Mouse (Mus musculus): ENCODE data around the gene Zdhhc5.
"Not testable (repeated sequence)": the region's sequence is repeated elsewhere in the genome, so short reads cannot be mapped to it uniquely, and the experiment has no call there.

Zdhhc5 gene

DNA sequence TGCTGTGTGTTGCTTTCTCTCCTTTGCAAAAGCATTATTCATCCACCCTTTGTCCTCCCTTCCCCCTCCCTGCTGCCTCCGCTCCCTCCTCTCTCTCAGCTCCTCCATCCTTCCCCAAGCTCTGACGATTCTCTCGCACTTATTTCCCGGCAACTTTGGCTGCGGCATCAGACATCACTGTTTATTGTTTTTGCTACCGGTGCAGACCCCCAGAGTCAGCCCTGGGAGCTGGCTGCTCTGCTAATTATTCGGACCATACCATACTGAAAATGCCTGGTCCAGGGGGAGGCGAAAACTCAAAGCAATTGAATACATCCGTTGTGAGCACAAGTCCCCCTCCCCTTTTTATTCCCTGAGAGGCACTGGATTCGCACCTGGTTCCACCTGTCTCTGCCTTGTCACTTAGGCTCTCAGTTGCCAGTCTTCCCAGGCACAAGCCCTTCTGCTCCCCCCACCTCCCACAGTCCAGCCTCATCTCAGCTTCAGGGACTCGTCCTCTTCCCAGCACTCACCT, 19.4 kb upstream of the Zdhhc5 start:
- no peak for DNase-seq

DNA sequence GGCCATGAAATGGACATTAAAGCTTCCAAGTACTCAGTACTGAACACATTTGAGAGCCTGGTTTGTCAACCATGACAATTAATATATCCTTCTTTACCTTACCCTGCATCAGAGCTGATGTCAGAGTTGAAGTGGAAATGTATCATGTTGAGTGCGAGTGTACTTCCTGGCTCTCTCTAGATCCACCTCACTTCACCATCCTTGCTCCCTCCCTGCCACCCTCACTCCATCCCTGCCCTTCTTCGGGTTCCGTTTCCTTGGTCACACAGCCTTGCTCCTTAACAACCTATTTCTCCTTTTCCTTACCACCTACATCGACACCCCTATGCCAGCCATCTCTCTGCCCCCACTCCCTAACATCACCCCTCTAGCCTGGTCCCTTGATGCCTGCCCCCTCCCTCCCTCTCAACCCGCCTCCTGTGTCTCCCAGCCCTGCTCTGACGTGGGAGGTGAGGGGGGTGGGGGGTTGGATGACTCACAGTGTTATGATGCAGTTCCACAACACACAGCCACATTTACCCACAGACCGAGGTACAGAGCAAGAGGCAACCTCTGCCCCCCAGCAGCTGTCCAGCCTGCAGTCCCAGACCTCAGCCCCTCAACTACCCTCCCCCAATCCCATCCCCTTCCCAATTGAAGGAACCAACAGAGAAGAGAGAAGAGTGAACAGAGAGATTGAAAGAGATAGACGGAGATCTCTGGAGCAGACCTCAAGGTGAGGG, 18.8 kb upstream of the Zdhhc5 start, which contains the start of gene Ypel4:
Gene Ypel4 (plus strand): TSS at position 480 of the 722 bp plus-strand sequence.
- no peak for DNase-seq

DNA sequence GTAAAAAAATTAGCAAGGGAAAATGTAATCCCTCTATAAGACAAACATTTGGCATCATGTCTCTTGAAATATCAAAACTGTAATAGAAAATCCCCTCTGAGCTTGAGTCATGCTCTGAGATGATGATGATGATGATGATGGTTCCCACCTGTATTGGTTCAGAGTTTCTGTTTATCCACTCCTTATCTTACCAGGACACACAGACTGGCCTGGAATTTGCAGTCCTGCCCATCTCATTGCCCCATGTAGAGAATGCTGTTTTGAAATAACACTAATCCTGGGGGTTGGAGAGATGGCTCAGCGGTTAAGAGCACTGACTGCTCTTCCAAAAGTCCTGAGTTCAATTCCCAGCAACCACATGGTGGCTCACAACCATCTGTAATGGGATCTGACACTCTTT, 17.4 kb upstream of the Zdhhc5 start:
- DNase-seq = no peak

DNA sequence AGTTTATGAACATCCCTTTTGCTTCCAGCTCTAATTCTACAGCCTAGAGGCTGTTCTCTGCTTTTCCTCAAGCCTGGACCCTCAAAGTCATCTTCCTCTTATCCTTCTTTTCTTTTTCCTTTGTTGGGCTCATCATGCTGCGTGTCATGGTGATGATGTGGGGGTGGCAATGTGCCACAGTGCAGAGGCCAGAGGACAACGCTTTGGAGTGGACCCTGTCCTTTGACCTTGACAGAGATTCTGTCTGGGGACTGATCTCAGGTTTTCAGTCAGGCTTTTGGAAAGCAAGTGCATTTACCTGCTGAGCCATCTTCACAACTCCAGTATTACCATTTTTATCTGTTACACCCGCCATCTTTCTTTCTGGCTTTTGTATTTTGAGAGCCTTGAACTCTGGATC, 16.2 kb upstream of the Zdhhc5 start:
- DNase-seq = no peak

DNA sequence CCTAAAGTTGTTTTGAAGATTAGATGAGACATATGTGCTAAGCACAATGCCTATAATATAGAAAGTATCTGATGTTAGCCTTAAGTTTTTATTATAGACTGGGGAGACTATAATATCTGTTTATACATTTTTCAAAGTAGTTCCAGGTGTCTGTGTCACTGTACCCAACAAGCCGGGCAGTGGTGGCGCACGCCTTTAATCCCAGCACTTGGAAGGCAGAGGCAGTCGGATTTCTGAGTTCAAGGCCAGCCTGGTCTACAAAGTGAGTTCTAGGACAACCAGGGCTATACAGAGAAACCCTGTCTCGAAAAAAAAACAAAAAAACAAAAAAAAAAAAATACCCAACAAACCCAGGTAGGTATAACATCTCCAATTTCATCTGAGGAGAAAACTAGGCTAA, 13.2 kb upstream of the Zdhhc5 start:
- not testable (repeated sequence) for DNase-seq

DNA sequence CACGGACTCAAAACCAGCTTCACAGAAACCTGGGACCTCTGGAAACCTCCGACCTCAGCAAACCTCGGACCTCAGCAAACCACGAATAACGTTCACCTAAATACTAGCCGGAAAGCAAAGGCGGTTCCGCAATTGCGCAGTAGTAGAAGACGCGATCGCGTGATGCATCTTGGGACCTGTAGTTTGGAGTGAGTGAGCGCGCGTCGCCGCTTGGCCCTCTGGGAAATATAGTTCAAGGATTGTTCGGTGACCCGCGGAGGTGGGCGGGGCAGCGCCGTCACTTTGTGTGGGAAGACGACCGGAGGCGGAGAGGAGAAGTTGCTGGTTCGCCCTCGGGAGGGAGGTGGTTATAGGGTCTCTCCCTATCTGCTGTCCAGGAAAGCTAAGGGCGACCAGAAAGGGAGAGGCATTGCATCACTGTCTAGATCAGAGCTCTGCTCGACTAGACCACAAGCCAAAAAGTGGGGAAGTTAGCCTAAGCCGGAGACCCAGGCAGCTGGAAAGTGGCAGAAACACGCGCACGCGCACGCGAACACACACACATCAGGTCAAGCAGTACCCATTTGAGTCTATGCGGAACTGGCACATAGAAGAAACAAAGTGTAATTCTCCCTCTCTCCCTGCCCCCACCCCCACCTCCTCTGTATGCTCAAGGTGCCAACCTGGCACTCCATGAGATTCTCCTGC, 12.3 kb upstream of the Zdhhc5 start, which contains the start of gene Clp1:
Gene Clp1 (minus strand): TSS at position 179 of the 687 bp plus-strand sequence.
- peak; percentile 98 for DNase-seq

DNA sequence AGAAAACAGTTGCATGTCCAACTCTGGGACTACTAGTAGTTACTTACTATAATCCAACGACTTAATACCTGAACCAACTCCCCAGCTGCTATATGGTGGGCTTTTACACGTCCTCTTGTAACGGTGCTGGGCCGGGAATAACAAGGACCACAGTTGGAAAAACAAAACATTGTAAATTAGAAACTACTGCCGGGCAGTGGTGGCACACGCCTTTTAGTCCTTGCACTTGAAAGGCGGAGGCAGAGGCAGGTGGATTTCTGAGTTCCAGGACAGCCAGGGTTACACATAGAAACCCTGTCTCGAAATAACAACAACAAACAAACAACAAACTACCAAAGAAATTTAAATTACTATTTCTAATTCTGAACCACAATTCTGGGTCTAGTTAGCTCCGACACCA, 11.7 kb upstream of the Zdhhc5 start:
- no peak for DNase-seq

DNA sequence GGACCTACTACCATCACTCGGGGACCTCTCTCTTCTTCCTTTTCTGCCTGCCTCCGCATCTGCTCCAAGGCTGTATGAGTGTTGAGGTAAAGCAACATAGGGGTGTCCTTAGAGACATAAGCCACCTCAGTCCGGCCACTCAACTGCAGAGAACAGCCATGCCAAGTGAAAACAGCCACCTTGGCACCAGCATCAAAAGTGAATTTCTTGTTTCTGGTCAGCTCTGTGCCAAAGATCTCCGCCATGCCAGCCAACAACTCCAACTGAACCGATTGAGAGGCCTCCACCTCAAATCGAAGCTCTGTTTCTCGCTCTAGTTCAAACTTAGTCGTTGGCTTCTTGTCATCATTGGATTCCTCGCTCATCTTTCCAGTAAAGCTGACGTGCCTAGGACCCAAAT, 10.8 kb upstream of the Zdhhc5 start:
- DNase-seq = no peak

DNA sequence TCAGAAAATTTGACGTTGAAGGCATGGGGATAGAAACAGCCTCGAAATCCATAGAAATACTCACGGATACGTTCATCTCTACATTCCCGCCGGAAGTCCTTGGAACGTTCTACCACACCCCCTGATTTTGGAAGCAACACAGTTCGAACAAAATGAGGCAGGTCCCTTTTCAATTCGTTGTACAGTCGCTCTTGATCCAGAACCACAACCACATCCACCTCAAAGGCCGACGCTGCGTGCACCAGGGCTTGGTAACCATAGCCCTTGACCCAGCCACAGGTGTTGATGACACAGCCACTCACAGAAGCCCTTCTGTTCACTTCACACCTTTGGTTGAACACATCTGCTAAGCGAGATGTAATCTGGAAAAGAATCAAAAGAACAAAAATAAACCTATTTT, 8.9 kb upstream of the Zdhhc5 start:
- no peak for DNase-seq

DNA sequence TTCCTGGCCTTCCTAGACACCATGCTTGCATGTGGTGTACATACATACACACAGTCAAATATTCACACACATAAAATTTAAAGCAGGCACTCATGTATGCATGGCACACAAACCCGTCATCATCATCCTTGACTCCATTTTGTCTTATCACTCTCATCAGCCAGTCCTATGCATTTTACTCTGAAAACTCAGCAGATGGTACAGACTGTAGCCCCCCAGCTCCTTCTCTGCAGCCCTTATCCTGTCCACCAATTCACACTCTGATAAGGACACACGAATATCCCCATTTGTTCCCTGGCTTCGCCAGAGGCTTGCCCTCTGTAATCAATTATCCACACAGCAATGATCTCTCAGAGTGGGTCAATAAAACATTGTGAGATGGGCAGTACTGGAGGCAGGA, 6.2 kb upstream of the Zdhhc5 start:
- no peak for DNase-seq

DNA sequence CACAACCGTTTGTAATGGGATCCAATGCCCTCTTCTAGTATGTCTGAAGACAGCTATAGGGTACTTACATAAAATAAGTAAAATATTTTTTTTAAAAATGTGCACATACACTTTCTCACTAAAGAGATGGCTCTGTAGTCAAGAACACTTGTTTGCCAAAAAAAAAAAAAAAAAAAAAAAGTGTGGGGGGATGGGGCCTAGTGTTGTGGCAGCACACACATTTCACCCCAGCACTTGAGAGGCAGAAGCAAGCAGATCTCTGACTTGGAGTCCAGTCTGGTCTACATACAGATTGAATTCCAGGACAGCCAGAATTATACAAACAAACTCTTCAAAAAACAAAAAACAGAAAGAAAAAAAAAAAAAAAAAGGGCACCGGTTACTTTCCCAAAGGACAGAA, 5.7 kb upstream of the Zdhhc5 start:
- no peak for DNase-seq

DNA sequence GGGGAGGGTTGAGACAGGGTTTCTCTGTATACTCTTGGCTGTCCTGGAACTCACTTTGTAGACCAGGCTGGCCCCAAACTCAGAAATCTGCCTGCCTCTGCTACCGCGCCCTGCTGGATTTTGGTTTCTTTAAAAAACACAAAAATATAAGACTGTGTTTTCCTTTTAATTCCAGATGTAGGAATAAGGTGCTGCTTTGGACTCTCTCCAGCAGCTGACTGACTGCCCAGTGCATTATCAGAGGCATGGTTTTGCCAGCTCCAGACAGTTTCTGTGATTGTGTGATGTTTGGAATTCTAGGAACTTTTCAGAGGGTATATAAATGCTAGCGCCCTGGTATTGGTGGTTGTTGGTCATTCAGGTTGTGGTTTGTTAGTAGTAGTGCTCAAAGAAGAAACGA, 2.4 kb upstream of the Zdhhc5 start:
- no peak for DNase-seq

DNA sequence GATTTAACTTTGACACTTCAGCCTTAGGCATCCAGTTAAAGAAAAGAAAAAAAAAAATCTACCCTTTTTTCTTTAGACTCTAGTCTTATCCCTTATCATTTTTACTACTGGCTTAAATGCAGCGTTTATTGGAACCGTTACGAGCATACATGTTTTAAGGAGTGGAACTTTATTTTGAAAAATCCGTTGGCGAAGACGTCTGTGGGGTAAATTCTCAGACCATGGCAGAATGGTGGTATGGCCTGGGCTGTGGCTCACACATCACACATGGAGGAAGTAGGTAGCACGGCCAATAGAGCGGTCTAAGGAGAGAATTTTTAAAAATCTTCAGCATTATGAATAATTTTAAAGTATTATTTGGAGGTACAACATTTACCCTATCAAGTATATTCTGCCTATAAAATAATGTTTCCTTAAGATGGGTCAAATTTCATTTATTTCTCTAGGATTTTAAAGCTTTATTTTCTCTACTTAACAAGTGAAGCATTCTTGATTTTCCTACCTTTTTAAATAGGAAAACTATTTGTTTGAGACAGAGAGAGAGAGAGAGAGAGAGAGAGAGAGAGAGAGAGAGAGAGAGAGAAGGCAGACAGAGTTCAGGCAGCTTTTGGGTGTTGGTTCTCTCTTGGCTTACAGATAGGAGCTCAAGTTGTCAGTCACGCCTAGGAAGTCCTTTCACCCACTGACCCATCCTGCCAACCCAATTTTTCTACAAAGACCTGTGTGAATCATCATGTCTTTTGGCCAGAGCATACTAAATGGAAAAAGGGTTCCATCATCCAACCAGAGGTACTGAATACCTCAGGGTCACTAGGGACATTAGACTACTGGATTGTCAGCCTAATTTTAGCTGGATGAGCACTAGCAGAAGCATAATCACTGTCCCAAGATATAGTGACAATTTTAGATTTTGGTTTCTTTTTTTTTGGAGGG, 1.7 kb upstream of the Zdhhc5 start:
- DNase-seq = no peak

DNA sequence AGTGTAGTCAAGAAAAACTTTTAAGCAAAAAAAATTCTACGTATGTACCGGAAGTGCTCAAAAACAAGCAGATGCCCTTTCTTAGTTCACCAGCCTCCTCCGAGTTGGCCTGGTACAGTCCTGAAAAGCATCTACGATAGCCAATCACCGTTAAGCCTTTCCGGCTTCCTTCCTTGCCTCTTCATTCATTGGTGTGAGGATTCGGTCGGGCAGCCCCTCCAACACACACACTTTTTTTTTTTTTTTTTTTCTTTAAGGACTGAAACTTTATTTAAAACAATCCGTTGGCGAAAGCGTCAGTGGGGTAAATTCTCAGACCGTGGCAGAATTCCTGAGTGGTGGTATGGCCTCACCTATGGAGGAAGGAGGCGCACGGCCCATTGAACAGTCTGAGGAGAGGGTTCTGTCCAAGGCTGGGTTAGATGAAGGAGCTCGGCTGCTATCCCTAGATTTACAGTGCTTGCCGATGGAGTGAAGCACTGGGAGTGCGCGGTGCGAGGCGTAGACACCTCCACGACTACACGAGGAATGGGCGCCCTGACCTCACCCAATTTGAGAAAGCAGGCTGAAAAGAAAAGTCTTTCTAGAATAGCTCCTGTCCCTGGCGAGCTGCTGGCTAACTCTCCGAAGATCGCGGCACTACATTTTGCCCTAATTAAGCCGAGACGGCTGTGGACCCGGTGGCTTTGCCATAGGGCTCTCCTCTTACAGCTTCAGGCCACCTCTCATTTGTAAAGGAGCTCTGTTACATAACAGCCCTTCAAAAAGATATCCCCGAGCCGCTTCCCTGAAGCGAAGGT, 782 bp upstream of the Zdhhc5 start:
- peak; percentile 91 to 94 for DNase-seq

DNA sequence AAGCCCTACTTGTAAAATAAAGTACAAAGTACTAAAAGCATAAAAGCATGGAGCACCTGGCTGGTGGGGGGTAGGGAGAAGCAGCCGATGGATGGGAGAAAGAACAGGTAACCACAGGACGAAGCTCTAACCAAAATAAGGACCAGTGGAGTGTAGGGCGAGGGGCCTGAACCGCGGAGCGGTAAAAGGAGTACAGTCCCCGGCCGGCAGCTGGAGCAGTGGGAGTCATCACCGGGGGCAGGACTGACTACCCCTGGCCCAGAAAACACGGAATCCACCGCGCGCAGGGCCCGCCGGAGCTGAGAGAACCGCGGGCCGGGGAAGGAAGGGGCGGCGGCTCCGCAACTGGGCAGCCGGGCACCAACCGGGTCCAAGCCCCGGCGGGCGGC, 564 bp downstream of the Zdhhc5 start:
- DNase-seq = no peak

DNA sequence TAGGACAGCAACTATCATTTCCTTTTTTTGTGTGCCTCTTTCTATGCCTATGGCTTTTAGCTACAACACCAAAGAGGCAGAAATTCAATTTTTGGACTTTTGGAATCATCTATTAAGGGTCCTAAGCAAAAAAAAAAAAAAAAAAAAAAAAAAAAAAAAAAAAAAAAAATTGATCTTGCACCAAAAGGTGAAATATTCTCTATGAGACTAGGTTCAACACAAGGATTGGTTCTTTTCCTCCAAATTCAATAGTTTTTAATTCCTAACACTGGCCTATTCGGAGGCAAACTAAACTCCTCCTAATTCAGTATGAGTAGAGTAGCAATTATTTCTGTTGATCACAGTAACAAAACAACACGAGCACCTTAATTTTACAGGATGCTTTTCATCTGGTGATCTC, 3.1 kb downstream of the Zdhhc5 start:
- DNase-seq = no peak

DNA sequence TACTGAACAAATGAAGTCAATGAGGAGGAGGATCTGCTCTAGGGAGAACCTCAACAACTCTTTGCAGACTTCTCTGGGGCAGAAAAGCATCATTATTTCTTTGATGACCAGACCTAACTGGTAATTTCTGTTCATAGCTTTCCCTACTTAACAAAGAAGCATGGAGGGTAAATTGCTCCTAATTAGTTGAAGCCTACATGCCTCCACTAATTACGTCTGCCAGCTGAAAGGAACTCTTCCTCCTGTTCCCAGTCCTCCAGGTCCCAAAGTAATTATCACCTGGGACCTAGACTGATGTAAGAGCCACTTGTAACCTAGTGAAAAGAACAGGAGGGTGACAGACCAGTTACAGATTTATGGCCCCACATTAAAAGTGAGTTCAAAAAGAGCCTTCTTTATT, 7.5 kb downstream of the Zdhhc5 start:
- DNase-seq = no peak

DNA sequence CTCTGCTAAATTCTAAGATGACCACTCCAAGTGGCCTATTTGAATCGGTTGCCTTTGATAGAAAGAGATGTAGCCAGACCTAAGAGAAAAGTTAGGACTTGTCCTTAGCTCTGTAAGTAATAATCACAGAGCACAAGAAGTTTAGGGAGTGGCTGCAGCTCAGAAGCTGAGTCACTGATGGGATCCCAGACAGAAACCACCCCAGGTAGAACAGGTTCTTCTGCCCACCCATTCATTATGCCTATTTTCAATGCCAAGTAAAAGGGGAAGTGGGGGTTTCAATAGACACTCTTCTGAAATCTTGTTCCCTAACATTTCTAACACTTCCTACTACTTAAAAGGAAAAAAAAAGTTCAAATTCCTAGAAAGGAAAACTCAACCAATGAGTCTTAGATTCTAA, 9.7 kb downstream of the Zdhhc5 start:
- DNase-seq = no peak

DNA sequence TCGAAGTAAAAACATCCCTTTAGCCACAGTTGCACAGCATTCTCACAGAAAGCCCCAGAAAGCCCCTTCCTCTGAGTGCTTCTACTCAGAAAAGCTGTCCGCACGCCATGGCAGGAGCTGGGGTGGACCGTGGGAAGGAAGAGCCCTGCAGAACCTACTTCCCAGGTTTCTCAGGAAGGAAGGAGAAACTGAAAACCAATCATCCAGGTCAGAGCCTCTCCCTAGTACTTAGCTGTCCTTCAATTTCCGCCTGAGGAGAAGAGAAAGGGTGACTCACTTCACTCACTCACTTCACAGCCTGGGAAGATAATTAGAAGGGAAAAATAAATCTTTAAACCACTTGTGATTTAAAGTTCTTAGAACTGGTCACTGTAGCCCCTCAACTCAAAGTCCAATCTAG, 10.7 kb downstream of the Zdhhc5 start:
- no peak for DNase-seq

DNA sequence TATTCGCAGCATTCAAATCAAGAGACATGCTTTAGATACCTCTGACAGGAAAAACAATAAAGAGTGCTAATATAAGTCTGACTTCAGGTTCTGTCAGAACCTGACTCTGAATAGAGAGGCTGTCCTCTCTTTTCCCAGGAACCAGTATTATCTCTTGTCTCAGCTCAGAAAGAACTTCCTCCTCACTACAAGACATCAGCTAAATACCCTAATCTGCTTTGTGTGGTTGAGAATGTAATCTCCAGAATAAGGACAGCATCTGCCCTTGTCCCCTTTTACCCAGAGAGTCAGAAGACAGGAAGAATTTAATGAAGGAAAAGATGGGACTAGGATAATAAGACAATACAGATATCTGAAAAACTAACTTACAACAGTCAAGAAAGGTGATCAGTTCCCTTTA, 11.5 kb downstream of the Zdhhc5 start:
- DNase-seq = no peak

DNA sequence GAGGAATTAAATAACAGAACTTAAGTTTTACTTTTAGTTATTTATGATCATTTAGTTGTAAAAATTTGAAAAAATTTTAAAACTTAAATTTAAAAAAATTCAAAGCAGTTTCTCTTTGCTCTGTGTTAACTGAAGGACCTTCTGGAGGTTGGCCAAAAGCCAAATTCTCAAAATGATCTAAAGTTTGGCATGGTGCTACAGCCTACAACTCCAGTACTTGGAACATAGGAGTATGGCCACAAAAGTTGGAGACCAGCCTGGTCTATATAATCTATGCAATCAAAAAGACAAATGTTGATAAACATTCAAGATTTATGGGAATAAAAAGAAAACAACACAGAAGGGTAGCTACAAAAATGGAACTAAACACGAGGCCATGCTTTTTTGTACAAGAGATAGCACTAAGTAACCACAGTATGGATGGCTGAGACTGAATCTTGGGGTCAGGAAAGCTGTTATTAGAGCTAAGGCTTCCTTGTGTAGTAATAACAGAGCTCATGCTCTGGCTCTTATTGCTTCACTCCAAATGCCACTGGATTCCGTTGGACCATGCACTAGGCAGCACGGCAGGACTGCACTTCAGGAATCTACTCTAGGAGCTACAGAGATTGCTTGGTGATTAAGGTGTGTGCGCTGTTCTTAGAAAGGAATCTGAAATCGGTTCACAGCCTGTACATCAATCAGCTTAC, 19.8 kb downstream of the Zdhhc5 start:
- no peak for DNase-seq

DNA sequence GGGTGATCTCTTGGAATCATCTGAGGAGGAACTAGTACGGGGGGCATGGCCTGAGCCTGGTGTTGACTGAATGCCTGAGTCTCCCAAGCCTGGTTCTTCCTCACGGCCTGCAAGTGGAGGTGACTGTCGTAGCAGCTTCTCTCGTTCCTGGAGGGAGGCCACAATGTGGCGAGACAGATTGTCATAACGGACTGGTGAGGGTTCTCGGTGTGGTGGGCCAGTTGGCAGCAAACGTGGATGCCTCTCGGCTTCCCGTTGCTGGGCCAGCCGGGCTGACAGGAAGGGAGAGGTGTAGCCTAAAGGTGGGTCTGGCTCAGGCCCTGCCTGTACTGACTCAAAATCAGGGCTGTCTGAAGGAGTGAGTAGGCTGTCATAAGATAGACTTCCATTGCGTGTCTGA, 24.9 kb downstream of the Zdhhc5 start:
- DNase-seq = no peak

Measured in lung, adult 18-20 months (tissue).